Mouse (Mus musculus): ENCODE measurements around the gene Car14.

GRCm38 (mm10) chr3:95871392-95871867 lies 33.1 kb downstream of the Car14 start, which contains the start of gene Mrps21:
- TF ChIP-seq FLI1 (IDR thresholded peaks at IDR 0.05; ENCODE audit: low read length) = peak; percentile 58; the same call in 1 of the 2 replicates
- TF ChIP-seq GATA1 (IDR thresholded peaks at IDR 0.05; ENCODE audit: borderline replicate concordance, low read length) = no peak

Measured in megakaryocyte, embryonic 14.5 days (primary cell).